Mouse (Mus musculus) cerebellum, adult 11-12 months (tissue): ENCODE results near the gene Ergic1.

Experiments
- DNase-seq: peaks from one replicate; pipeline ENCODE4 v3.0.0; 2022

Ergic1 gene

GRCm38 (mm10) chr17:26575786-26576690, 14.7 kb downstream of the Ergic1 start:
- no peak for DNase-seq

- no peak for DNase-seq
Observed at GRCm38 (mm10) chr17:26576833-26577232, 15.5 kb downstream of the Ergic1 start.

GRCm38 (mm10) chr17:26577309-26577708, 16.0 kb downstream of the Ergic1 start:
- no peak for DNase-seq

- DNase-seq = no peak
Observed at GRCm38 (mm10) chr17:26578162-26578561, 16.9 kb downstream of the Ergic1 start.

- no peak for DNase-seq
Observed at GRCm38 (mm10) chr17:26578771-26579170, 17.5 kb downstream of the Ergic1 start.

- DNase-seq = no peak
Observed at GRCm38 (mm10) chr17:26579396-26579795, 18.1 kb downstream of the Ergic1 start.

GRCm38 (mm10) chr17:26580873-26581401, 19.6 kb downstream of the Ergic1 start:
- DNase-seq = no peak

- no peak for DNase-seq
Observed at GRCm38 (mm10) chr17:26582297-26582696, 21.0 kb downstream of the Ergic1 start.

GRCm38 (mm10) chr17:26583056-26583455, 21.8 kb downstream of the Ergic1 start:
- no peak for DNase-seq

- DNase-seq = no peak
Observed at GRCm38 (mm10) chr17:26583606-26584005, 22.3 kb downstream of the Ergic1 start.

GRCm38 (mm10) chr17:26584063-26584462, 22.8 kb downstream of the Ergic1 start:
- DNase-seq = no peak

GRCm38 (mm10) chr17:26584558-26585136, 23.4 kb downstream of the Ergic1 start:
- DNase-seq = no peak

- no peak for DNase-seq
Observed at GRCm38 (mm10) chr17:26587961-26588487, 26.7 kb downstream of the Ergic1 start.

- DNase-seq = no peak
Observed at GRCm38 (mm10) chr17:26592510-26592909, 31.2 kb downstream of the Ergic1 start.

GRCm38 (mm10) chr17:26593199-26593598, 31.9 kb downstream of the Ergic1 start:
- no peak for DNase-seq

- DNase-seq = no peak
Observed at GRCm38 (mm10) chr17:26594171-26594570, 32.9 kb downstream of the Ergic1 start.

- DNase-seq = no peak
Observed at GRCm38 (mm10) chr17:26594958-26595357, 33.7 kb downstream of the Ergic1 start.

GRCm38 (mm10) chr17:26595448-26596167, 34.3 kb downstream of the Ergic1 start:
- DNase-seq = no peak

- DNase-seq = peak; percentile 92
Observed at GRCm38 (mm10) chr17:26596168-26596658, 34.9 kb downstream of the Ergic1 start.

GRCm38 (mm10) chr17:26596856-26597481, 35.7 kb downstream of the Ergic1 start:
- no peak for DNase-seq

GRCm38 (mm10) chr17:26598845-26599244, 37.6 kb downstream of the Ergic1 start:
- DNase-seq = no peak

GRCm38 (mm10) chr17:26600913-26601447, 39.7 kb downstream of the Ergic1 start:
- no peak for DNase-seq
